Mouse (Mus musculus) cerebellum, adult 8-10 months (tissue): ENCODE data around the gene BC048679.
"Not testable (repeated sequence)": the region's sequence is repeated elsewhere in the genome, so short reads cannot be mapped to it uniquely, and the experiment has no call there.

Source experiments
- DNase-seq: peaks from one replicate; pipeline ENCODE4 v3.0.0; 2022

BC048679 gene

GRCm38 (mm10) chr7:81498181-81498580, at the start of gene BC048679:
Gene BC048679, minus strand, starts transcription at chr7:81498281.
- DNase-seq, result no peak

- no peak for DNase-seq
Measured at GRCm38 (mm10) chr7:81542934-81543333, 44.9 kb upstream of the BC048679 start.

- DNase-seq, result peak; percentile 20
Measured at GRCm38 (mm10) chr7:81541924-81542524, 43.9 kb upstream of the BC048679 start.

- no peak for DNase-seq
Measured at GRCm38 (mm10) chr7:81540999-81541398, 42.9 kb upstream of the BC048679 start.

GRCm38 (mm10) chr7:81539565-81539964, 41.5 kb upstream of the BC048679 start:
- no peak for DNase-seq

- no peak for DNase-seq
Measured at GRCm38 (mm10) chr7:81538070-81538675, 40.1 kb upstream of the BC048679 start.

- DNase-seq, result no peak
Measured at GRCm38 (mm10) chr7:81536478-81536877, 38.4 kb upstream of the BC048679 start.

- DNase-seq, result no peak
Measured at GRCm38 (mm10) chr7:81531462-81531861, 33.4 kb upstream of the BC048679 start.

GRCm38 (mm10) chr7:81528918-81529317, 30.8 kb upstream of the BC048679 start:
- no peak for DNase-seq

- DNase-seq, result no peak
Measured at GRCm38 (mm10) chr7:81523663-81524017, 25.6 kb upstream of the BC048679 start.

GRCm38 (mm10) chr7:81523008-81523662, 25.1 kb upstream of the BC048679 start:
- DNase-seq, result peak; percentile 85

GRCm38 (mm10) chr7:81516154-81517030, 18.3 kb upstream of the BC048679 start:
- DNase-seq, result no peak

GRCm38 (mm10) chr7:81514906-81515590, 17.0 kb upstream of the BC048679 start:
- DNase-seq, result no peak

GRCm38 (mm10) chr7:81501050-81501449, 3.0 kb upstream of the BC048679 start:
- DNase-seq, result no peak

- DNase-seq, result no peak
Measured at GRCm38 (mm10) chr7:81497171-81497570, 910 bp downstream of the BC048679 start.

- peak; percentile 77 for DNase-seq
Measured at GRCm38 (mm10) chr7:81493331-81494021, 4.6 kb downstream of the BC048679 start, which contains the start of gene Ap3b2. Gene Ap3b2, minus strand, starts transcription at chr7:81493925.

- no peak for DNase-seq
Measured at GRCm38 (mm10) chr7:81492628-81493027, 5.5 kb downstream of the BC048679 start.

- no peak for DNase-seq
Measured at GRCm38 (mm10) chr7:81489649-81490048, 8.4 kb downstream of the BC048679 start.

GRCm38 (mm10) chr7:81480800-81481199, 17.3 kb downstream of the BC048679 start:
- no peak for DNase-seq

- no peak for DNase-seq
Measured at GRCm38 (mm10) chr7:81479531-81480090, 18.5 kb downstream of the BC048679 start.

- not testable (repeated sequence) for DNase-seq
Measured at GRCm38 (mm10) chr7:81478261-81478660, 19.8 kb downstream of the BC048679 start.

GRCm38 (mm10) chr7:81476833-81477232, 21.2 kb downstream of the BC048679 start:
- DNase-seq, result no peak
